Mouse (Mus musculus) megakaryocyte, embryonic 14.5 days (primary cell): ENCODE measurements around the gene Arhgef39. TPM values are rescaled to one million over a fixed set of nuclear protein-coding genes. Genes with fewer than 3 reads are reported as not detected.

Experiments
- H3K27me3 ChIP-seq: replicated peaks from 2 replicates; pipeline ENCODE3; 2012; ENCODE audit warnings: inconsistent platforms
- H3K36me3 ChIP-seq: replicated peaks from 2 replicates; pipeline ENCODE3; 2012; ENCODE audit warnings: low read length, inconsistent platforms, mixed read lengths
- H3K4me1 ChIP-seq: 2 replicates; pipeline ENCODE4 v1.6.1; 2012; ENCODE audit warnings: inconsistent platforms
- H3K4me3 ChIP-seq: replicated peaks from 2 replicates; pipeline ENCODE3; 2012; ENCODE audit warnings: moderate library complexity, mild to moderate bottlenecking, inconsistent platforms
- H3K9me3 ChIP-seq: 2 replicates; pipeline ENCODE4 v1.6.1; 2012; ENCODE audit warnings: inconsistent platforms
- FLI1 ChIP-seq: IDR thresholded peaks from 2 replicates; pipeline ENCODE4 v1.6.1; 2012; ENCODE audit warnings: low read length, inconsistent platforms, mixed read lengths
- GATA1 ChIP-seq: IDR thresholded peaks from 3 replicates; pipeline ENCODE4 v1.6.1; 2012; ENCODE audit warnings: mixed read lengths, low read length, inconsistent platforms, borderline replicate concordance
- polyA plus RNA-seq: library from polyadenylated mRNA; stranded (reverse); fragments of >175 nt; gene quantifications from 2 replicates; pipeline ENCODE4 v1.2.3, GENCODE M21; 2012; ENCODE audit warnings: low replicate concordance; ENCODE audit not compliant: insufficient read depth

The Arhgef39 gene
- polyA plus RNA-seq, 1 experiment, result 9.6 TPM

- H3K4me3 ChIP-seq, result no peak overlapping the region
- peaks cover 9% of the 10 kb centered on the region for H3K9me3 ChIP-seq
- TF ChIP-seq GATA1 (no peak), FLI1 (no peak)
- H3K36me3 ChIP-seq, result no peaks in the 10 kb centered on the region
- peaks cover 25% of the 10 kb centered on the region for H3K27me3 ChIP-seq
- peaks cover 11% of the 10 kb centered on the region for H3K4me1 ChIP-seq
Observed at GRCm38 (mm10) chr4:43463102-43463501, 36.4 kb downstream of the Arhgef39 start.

- peaks cover 4% of the 10 kb centered on the region; the same call in 1 of the 2 replicates for H3K9me3 ChIP-seq
- peaks cover 47% of the 10 kb centered on the region for H3K27me3 ChIP-seq
- no peak overlapping the region for H3K4me3 ChIP-seq
- TF ChIP-seq FLI1, result no peak
- no peak for TF ChIP-seq GATA1
- no peaks in the 10 kb centered on the region for H3K36me3 ChIP-seq
- H3K4me1 ChIP-seq, result peaks cover 57% of the 10 kb centered on the region
Observed at GRCm38 (mm10) chr4:43457124-43457523, 42.4 kb downstream of the Arhgef39 start.

GRCm38 (mm10) chr4:43456470-43456869 is 43.0 kb downstream of the Arhgef39 start:
- TF ChIP-seq FLI1 (no peak), GATA1 (no peak)
- H3K4me1 ChIP-seq, result peaks cover 51% of the 10 kb centered on the region
- H3K36me3 ChIP-seq, result no peaks in the 10 kb centered on the region
- H3K27me3 ChIP-seq, result peaks cover 53% of the 10 kb centered on the region
- peaks cover 11% of the 10 kb centered on the region for H3K9me3 ChIP-seq
- peak overlapping the region; percentile 28 for H3K4me3 ChIP-seq

- no peaks in the 10 kb centered on the region for H3K36me3 ChIP-seq
- H3K27me3 ChIP-seq, result peaks cover 64% of the 10 kb centered on the region
- peak within 1 kb of the TSS; percentile 89 for H3K4me3 ChIP-seq
- peaks cover 17% of the 10 kb centered on the region for H3K9me3 ChIP-seq
- peaks cover 50% of the 10 kb centered on the region for H3K4me1 ChIP-seq
- no peak for TF ChIP-seq GATA1
- TF ChIP-seq FLI1, result no peak
Observed at GRCm38 (mm10) chr4:43454041-43454836, 45.3 kb downstream of the Arhgef39 start, which contains the start of gene Cd72. Cd72 (minus strand) TSS chr4:43454628.

- Histone ChIP-seq H3K27me3 (peaks cover 64% of the 10 kb centered on the region), H3K4me1 (peaks cover 50% of the 10 kb centered on the region), H3K9me3 (peaks cover 17% of the 10 kb centered on the region), H3K36me3 (no peaks in the 10 kb centered on the region), H3K4me3 (peak overlapping the region; percentile 89)
- TF ChIP-seq FLI1 (no peak), GATA1 (no peak)
Observed at GRCm38 (mm10) chr4:43453413-43453812, 46.1 kb downstream of the Arhgef39 start.

GRCm38 (mm10) chr4:43452315-43452714 is 47.2 kb downstream of the Arhgef39 start:
- no peak overlapping the region for H3K4me3 ChIP-seq
- H3K27me3 ChIP-seq, result peaks cover 62% of the 10 kb centered on the region
- TF ChIP-seq GATA1 (no peak), FLI1 (no peak)
- peaks cover 3% of the 10 kb centered on the region for H3K36me3 ChIP-seq
- peaks cover 49% of the 10 kb centered on the region for H3K4me1 ChIP-seq
- peaks cover 17% of the 10 kb centered on the region for H3K9me3 ChIP-seq

- Histone ChIP-seq H3K27me3 (peaks cover 63% of the 10 kb centered on the region), H3K9me3 (peaks cover 17% of the 10 kb centered on the region), H3K36me3 (peaks cover 26% of the 10 kb centered on the region), H3K4me1 (peaks cover 21% of the 10 kb centered on the region), H3K4me3 (no peak overlapping the region)
- TF ChIP-seq GATA1 (no peak), FLI1 (no peak)
Observed at GRCm38 (mm10) chr4:43448554-43448953, 50.9 kb downstream of the Arhgef39 start.

GRCm38 (mm10) chr4:43447251-43447650 is 52.2 kb downstream of the Arhgef39 start:
- Histone ChIP-seq H3K4me1 (peaks cover 15% of the 10 kb centered on the region), H3K36me3 (peaks cover 26% of the 10 kb centered on the region), H3K4me3 (no peak overlapping the region), H3K27me3 (peaks cover 62% of the 10 kb centered on the region), H3K9me3 (peaks cover 13% of the 10 kb centered on the region)
- TF ChIP-seq FLI1, result no peak
- no peak for TF ChIP-seq GATA1

Other genes starting within 250 kb of the Arhgef39 start
- gene Atp8b5, start 232.5 kb downstream of the Arhgef39 start, polyA plus RNA-seq, result not detected in 2 replicates
- 11.5 and 32.0 TPM in 2 replicates for gene Rusc2, start 117.7 kb downstream of the Arhgef39 start, polyA plus RNA-seq
- 0.55 TPM in 1 of 2 replicates, not detected in the other for gene Fam166b, start 70.6 kb downstream of the Arhgef39 start, polyA plus RNA-seq
- 28.2 and 39.0 TPM in 2 replicates for gene Tesk1, start 57.8 kb downstream of the Arhgef39 start, polyA plus RNA-seq
- gene Cd72, start 45.1 kb downstream of the Arhgef39 start, polyA plus RNA-seq, result 3.1 and 26.7 TPM in 2 replicates
- 3.9 TPM in 1 of 2 replicates, not detected in the other for gene Sit1, start 16.0 kb downstream of the Arhgef39 start, polyA plus RNA-seq
- 74.6 and 104 TPM in 2 replicates for gene Ccdc107, start 6.8 kb downstream of the Arhgef39 start, polyA plus RNA-seq
- gene Car9, start 7.3 kb upstream of the Arhgef39 start, polyA plus RNA-seq, result 1.4 and 11.2 TPM in 2 replicates
- gene Tpm2, start 24.1 kb upstream of the Arhgef39 start, polyA plus RNA-seq, result 4.7 TPM in 1 of 2 replicates, not detected in the other
- 2.7 TPM in 1 of 2 replicates, not detected in the other for gene Creb3, start 62.6 kb upstream of the Arhgef39 start, polyA plus RNA-seq
- gene Tln1, start 63.0 kb upstream of the Arhgef39 start, polyA plus RNA-seq, result 637 and 823 TPM in 2 replicates
- gene Rgp1, start 79.0 kb upstream of the Arhgef39 start, polyA plus RNA-seq, result 26.9 and 28.2 TPM in 2 replicates
- 9.1 and 40.1 TPM in 2 replicates for gene Gba2, start 79.2 kb upstream of the Arhgef39 start, polyA plus RNA-seq
- not detected in 2 replicates for gene Msmp, start 84.8 kb upstream of the Arhgef39 start, polyA plus RNA-seq
- gene Npr2, start 132.2 kb upstream of the Arhgef39 start, polyA plus RNA-seq, result not detected in 2 replicates
- gene Spag8, start 153.9 kb upstream of the Arhgef39 start, polyA plus RNA-seq, result not detected in 2 replicates
- 8.0 and 30.1 TPM in 2 replicates for gene Hint2, start 156.8 kb upstream of the Arhgef39 start, polyA plus RNA-seq
- gene Tmem8b, start 169.3 kb upstream of the Arhgef39 start, polyA plus RNA-seq, result 2.8 TPM in 1 of 2 replicates, not detected in the other
- 0.29 TPM in 1 of 2 replicates, not detected in the other for gene Fam221b, start 169.4 kb upstream of the Arhgef39 start, polyA plus RNA-seq
- gene Olfr70, start 201.1 kb upstream of the Arhgef39 start, polyA plus RNA-seq, result not detected in 2 replicates
- not detected in 2 replicates for gene Olfr71, start 210.6 kb upstream of the Arhgef39 start, polyA plus RNA-seq
- gene Hrct1, start 227.5 kb upstream of the Arhgef39 start, polyA plus RNA-seq, result 0.12 TPM in 1 of 2 replicates, not detected in the other
- not detected in 2 replicates for gene Spaar, start 230.3 kb upstream of the Arhgef39 start, polyA plus RNA-seq